Mouse (Mus musculus): ENCODE results near the gene Prph.
A peak's percentile ranks its signal among the peaks of the same experiment; 100 is the strongest.

Prph gene

GRCm38 (mm10) chr15:99098493-99098861 is 43.5 kb downstream of the Prph start:
- no peak for DNase-seq (ENCODE audit: low spot score in 2 of 2)

DNA sequence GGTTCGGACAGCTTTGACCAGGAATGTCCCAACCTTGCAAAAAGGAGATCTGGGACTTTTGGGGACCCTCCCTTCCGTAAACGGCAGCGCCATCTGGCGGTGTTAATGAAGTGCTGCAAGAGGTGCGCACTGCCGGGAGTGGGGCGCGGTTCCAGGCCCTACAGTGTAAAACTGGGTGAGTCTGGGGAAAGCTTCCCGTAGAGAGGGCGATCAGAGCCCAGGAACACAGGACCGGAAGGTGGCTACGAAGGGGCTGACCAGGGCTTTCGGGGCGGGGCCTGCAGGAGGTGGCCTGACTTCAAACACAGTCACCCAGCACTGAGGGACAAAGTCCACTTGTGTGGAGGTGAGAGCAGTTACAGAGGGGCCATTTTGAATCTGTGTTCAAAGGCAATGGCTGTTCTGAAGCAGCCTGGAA is 44.2 kb downstream of the Prph start:
- peak in 1 of 2 experiments; percentile 35 for DNase-seq (ENCODE audit: low spot score in 2 of 2)

- DNase-seq (ENCODE audit: low spot score in 2 of 2) = no peak
These were observed 45.0 kb downstream of the Prph start for GRCm38 (mm10) chr15:99099984-99100383.

- DNase-seq (ENCODE audit: low spot score in 2 of 2) = no peak
These were observed 50.3 kb downstream of the Prph start for GRCm38 (mm10) chr15:99105238-99105637.

DNA sequence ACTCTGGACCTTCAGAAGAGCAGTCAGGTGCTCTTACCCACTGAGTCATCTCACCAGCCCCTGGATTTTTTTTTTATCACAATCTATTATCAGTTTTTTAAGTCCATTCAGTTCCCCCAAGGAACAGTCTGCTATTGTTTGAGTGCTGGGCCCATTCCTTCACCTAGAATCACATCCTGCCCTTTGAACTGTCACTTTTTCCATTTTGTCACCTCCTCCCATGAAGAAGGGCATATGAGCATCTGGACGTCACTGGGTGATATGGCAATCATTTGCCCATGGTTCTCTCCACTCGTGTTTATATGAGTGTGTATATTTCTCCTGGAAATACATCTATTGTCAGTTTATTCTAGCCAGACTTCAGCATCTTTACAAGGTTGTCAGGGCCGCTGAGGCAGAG is 52.9 kb downstream of the Prph start:
- DNase-seq (ENCODE audit: low spot score in 2 of 2) = no peak
